Mouse (Mus musculus) layer of hippocampus, postnatal 10 days (tissue): ENCODE measurements around the gene Gm47996. TPM values are rescaled to one million over a fixed set of nuclear protein-coding genes. Genes with fewer than 3 reads are reported as not detected.
"Not testable (repeated sequence)": the region's sequence is repeated elsewhere in the genome, so short reads cannot be mapped to it uniquely, and the experiment has no call there.

Experiments used
- DNase-seq, 2 experiments: peaks; one replicate each; pipeline ENCODE4 v3.0.0; 2021; ENCODE audit warnings: low spot score in 2 of 2
- total RNA-seq, 2 experiments: library from RNA; stranded (reverse); gene quantifications; 2 replicates each; pipeline ENCODE4 v1.2.3; 2021

Gene Gm47996
- total RNA-seq, 2 experiments from 2014 or later, result not detected

DNA sequence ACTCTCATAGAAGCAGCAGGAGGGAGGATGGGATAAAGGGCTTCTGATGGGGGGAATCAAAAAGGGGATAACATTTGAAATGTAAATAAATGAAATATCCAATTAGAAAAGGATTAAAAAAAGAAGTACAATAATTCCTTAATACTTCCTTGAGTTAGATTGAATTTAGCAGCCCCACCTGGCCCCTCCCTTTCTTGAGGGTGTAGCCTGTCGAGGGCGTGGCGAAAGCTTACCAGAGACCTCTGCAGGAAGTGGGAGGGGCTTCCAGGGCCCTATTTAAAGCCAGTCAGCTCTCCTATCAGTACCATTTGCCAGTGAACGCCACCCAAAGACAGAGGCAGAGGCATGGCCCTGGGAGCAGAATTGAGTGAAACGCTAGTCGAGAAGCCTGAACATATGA, 6.1 kb upstream of the Gm47996 start, which contains the start of gene 3110040M04Rik:
Gene 3110040M04Rik, plus strand, starts transcription at position 304 of the 400 bp plus-strand sequence.
- DNase-seq, result not testable (repeated sequence)

GRCm38 (mm10) chr1:151208493-151208892, 1.4 kb upstream of the Gm47996 start:
- DNase-seq, result not testable (repeated sequence)

DNA sequence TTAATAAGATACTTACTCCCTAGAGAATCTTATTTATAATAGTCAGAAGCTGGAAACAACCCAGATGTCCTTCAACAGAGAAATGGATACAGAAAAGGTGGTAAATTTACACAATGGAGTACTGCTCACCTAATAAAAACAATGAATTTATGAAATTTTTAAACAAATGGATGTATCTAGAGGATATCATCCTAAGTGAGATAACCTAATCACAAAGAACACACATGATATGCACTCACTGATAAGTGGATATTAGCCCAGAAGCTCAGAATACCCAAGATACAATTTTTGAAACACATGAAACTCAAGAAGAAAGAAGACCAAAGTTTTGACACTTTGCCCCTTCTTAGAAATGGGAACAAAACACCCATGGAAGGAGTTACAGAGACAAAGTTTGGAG, 987 bp upstream of the Gm47996 start:
- DNase-seq, result not testable (repeated sequence)

GRCm38 (mm10) chr1:151211666-151212065, 1.7 kb downstream of the Gm47996 start:
- not testable (repeated sequence) for DNase-seq

GRCm38 (mm10) chr1:151214862-151215261, 4.9 kb downstream of the Gm47996 start:
- DNase-seq, result no peak

- DNase-seq, result no peak
These were observed 6.1 kb downstream of the Gm47996 start for GRCm38 (mm10) chr1:151215985-151216384.

DNA sequence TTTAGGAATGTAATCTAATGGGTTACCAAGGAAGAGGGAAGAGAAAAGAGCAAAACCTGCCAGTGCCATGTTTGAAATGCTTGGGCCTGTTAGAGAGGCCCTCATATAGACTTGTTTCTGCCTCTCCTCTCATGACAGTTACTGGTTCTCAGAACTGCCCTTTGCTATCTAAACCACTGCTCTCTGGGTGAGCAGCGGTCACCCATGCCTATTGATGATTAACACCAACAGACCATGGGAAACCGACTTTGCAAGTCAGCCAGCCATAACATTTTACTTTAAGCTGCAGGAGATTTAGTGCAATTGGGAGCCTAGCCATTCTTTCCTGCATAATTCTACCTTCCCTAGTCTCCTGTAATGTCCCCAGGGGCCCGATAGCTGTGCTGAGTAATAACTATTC, 6.5 kb downstream of the Gm47996 start:
- no peak for DNase-seq

DNA sequence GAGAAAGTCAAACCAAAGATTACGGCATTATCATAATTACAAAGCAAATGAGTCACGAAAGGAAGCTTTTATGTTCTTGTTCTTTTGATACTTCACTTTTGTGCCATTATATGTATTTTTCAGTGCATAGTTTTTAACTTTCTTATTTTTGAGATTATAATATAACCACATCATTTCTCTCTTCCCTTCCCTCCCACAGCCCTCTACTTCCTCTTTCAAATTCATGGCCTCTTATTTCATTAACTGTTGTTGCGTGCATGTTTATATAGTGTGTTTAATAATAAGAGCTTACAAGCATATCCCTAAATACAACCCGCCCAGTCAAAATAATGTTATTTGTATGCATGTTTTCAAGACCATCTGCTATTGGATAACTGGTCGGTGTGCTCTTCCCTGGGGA, 9.1 kb downstream of the Gm47996 start:
- DNase-seq, result no peak

- no peak for DNase-seq
These were observed 10.2 kb downstream of the Gm47996 start for GRCm38 (mm10) chr1:151220098-151220497.

DNA sequence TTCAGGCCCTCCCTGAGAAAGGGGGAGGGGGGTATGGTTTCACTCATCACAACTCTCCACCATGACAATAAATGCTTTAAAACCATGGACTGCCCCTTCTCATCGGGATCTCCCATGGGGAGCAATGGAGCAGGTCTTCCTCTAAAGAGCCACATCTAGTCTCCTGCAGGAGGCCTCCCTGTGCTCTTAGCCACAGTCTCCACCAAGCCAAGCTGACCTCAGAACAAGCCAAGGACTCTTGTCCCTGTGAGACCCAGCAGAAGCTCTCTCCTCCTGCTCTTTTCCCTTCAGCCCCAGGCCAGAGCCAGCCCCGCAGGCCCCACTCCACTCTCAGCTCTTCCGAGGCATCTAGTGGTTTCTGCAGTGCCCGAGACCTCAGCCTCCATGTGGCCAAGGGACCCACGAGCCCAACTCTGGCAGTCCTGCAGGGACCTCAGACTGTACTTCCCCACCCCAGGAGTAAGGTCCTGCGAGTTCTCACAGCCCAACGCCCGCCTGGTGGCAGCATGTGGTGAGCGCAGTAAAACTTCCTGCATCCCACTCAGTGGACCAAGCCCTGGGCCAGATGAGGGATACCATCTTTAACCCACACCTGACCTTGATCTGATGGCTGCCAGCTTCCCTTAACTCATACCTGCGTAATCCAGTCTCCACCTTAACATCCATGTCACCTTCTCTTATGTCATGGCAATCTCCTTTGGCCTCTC, 12.8 kb downstream of the Gm47996 start:
- DNase-seq, result no peak

- no peak for DNase-seq
These were observed 13.4 kb downstream of the Gm47996 start for GRCm38 (mm10) chr1:151223377-151223776.

DNA sequence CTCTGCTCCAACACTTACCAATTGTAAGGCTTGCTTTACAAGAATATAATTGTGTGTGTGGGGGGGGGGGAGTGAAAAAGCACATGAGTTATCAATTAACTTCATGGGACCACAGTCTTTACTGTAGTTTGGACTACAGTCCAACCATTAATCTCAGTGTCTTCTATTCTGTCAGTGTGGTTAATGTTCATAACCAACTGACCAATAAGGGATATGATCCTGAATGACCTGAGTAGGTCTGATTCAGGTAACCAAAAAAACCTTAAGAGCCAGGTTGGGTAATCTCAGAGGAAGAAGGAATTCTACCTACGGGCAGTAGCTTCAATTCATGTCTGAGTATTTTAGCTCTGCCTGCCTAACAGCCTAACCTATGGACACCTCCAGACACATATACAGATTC, 14.6 kb downstream of the Gm47996 start:
- DNase-seq, result no peak

- no peak for DNase-seq
These were observed 17.6 kb downstream of the Gm47996 start for GRCm38 (mm10) chr1:151227506-151227905.

GRCm38 (mm10) chr1:151228320-151228989, 18.5 kb downstream of the Gm47996 start:
- DNase-seq, result no peak

DNA sequence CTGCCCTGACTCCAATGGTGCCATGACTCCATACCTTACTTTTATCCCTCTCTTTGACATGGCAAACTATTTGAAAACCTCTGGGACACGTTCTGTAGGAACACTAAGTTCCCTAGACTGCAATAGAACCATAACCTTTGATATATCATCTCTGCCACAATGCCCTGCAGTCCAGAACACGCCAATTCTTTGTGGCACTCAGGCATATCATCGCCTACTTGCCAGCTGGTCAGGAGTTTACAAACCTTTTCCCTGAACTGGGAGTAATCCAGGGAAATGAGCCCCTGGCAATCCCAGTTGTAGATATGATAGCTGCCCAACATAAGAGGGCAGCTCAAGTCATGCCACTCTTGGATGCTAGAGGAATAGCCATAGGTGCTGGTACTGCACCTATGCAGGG, 22.4 kb downstream of the Gm47996 start:
- no peak for DNase-seq

GRCm38 (mm10) chr1:151233756-151234155, 23.8 kb downstream of the Gm47996 start:
- DNase-seq, result no peak

DNA sequence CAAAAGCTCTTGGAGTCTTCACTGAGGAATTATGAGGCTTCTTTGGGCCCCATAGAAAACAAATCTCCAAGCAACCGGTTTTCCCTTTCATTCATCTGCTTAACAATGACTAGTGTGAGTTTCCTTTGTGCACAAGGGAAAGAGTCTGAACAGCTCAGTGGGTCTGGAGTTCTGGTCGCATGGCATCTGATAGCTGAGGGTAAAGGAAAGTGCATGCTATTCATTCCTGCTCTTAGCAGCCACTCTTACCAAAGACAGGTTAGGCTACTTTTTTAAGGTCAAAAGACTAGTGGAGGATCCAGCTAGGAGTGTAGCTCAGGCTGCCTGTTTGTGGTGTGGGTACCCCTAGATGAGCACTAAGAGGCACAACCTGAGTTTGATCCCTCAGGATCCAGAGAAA, 25.6 kb downstream of the Gm47996 start:
- DNase-seq, result no peak

GRCm38 (mm10) chr1:151236141-151236930, 26.4 kb downstream of the Gm47996 start:
- peak; percentile 27 to 32 for DNase-seq

DNA sequence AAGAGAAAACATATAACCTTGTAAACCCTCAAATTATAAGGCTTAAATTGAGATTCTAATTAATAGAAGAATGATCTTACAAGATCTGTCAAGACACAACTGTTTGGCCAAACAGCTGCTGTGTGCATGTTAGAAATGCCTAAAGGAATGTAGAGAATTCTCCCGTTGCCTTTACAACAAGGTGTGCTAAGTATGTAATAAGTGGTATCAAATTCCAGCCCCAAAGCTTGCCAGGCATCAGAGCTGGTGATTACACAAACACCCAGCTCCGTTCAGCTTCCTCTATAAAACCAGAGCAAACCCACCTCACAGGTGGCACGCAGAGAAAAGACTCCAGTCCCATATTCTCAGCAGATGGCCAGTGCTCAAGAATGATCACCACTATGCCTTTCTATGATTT, 27.8 kb downstream of the Gm47996 start:
- DNase-seq, result no peak

DNA sequence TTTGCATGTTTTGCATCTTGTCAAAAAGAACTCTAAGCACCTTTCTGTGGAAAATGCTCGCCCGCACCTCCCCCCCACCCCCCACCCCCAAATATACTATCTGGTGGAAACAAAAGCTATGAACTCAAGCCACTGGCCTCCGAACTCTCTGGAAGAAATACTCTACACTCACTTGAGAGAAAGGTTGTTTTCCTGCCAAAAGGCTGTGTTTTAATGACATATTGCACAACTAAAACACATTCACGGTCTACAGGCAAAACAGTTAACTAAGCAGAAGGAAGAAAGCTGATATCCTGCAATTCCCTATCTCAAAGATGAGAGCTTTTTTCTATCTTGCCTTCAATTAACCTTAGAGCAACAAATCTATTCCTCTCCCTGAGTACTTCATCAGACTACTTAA, 33.4 kb downstream of the Gm47996 start:
- no peak for DNase-seq

- DNase-seq, result no peak
These were observed 34.1 kb downstream of the Gm47996 start for GRCm38 (mm10) chr1:151244013-151244412.

DNA sequence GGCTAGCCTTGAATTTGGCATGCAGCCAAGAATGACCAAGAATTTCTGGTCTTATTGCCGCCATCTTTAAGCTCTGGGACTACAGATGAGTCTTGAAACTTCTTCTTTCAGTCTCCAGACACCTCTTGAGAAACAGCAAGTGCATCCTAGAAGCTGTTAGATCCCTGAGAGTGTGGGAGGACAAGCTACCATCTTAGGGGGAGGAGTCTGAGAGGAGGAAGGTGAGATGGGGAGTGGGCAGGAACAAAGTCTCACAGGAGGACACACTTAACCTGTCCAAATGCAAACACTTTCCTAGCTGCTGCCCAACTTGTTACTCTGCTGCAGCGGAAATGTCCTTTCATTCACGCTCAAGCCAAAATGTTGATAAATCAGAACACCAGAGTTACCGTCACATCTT, 34.8 kb downstream of the Gm47996 start:
- DNase-seq, result no peak
